Mouse (Mus musculus): ENCODE results near the gene Lin28a.

Lin28a gene

DNA sequence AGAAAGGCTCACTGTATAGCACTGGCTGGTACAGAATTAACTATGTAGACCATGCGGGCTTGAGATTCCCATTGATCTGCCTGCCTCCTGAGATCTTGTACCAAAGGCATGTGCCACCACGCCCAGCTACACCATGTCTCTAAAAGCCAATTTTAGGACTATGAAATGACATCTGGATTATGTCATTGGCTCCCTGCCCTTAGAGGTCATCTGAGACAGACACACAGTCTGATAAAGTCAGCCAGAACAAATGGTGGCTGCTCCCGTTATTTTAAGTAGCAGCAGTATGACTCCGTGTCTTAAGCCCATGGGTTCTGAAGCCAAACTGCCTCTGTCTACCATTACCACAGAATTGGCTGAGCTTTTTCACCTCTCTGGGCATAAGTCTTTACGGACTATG, 38.1 kb downstream of the Lin28a start:
- no peak for DNase-seq (ENCODE audit: low spot score in 2 of 2)

GRCm38 (mm10) chr4:133978021-133978711, 40.5 kb downstream of the Lin28a start:
- DNase-seq (ENCODE audit: low spot score in 2 of 2): no peak

DNA sequence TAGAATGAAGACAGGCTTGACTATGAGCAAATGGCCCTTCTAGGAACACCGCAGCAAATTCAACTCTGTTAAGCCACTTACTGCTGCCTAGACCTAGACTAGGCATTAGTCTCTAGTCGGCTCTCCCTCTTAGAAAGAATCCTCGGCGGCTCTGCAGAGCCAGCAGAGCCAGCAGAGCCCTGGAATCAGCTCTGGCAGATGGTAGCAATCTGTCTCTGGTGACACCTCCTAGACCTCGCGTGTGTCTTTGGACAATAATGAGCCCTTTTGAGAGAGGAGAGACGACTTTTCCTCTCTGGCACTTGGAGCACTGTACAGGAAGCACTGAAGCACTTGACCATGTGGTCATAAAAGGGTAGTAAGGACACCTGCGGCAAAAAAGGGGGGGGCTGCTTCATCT, 46.9 kb downstream of the Lin28a start:
- DNase-seq (ENCODE audit: low spot score in 2 of 2): no peak

GRCm38 (mm10) chr4:133970876-133971275, 47.8 kb downstream of the Lin28a start:
- DNase-seq (ENCODE audit: low spot score in 2 of 2): no peak

DNA sequence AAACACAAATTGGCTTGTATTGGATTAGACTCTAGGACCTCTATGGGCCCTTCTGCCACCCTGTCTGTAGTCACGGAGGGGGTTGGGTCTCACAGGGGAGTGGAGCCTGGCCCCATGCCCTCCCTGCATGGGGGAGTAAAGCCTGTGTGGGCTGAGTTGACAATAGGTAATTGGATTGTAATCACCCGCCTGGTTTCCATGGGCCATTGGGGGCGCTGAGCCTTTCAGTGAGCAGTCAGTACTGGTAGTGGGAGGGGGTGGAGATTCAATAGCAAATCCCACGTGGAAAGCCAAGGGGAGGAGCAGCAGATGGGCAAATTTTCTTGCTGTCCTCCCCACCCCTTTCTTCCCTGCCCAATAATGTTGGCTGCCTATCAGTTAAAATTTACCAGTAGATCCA, 48.4 kb downstream of the Lin28a start:
- no peak for DNase-seq (ENCODE audit: low spot score in 2 of 2)

DNA sequence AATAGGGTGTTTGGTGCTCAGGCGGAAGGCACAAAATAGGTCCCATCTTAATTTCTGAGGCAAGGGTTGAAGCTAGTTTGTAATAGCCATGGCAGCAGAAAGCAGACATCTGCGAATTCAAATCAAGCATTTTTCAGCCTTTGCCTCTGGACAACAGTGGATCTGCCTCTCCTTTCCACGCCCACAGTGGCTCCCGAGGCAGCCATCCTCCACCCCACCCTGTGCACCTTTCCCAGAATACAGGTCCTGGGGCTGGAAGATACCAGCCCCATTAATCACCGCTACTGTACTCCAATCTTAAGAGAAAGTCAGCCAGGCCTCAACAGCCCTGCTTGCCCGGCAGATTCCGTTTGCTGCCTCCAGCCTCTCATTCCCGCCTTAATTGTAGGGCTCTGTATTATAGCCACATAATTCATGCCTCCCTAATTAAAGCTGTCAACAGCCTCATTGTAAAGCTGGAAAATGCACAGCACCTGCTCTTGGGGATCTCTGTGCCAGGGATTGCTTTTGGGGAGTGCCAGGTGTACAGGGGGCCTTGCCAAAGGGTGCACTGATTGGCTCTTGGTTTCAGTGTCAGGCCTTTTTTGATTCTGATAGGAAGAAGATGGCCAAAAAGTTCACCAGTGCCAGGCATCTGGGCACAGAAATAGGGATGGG, 49.4 kb downstream of the Lin28a start:
- no peak for DNase-seq (ENCODE audit: low spot score in 2 of 2)

DNA sequence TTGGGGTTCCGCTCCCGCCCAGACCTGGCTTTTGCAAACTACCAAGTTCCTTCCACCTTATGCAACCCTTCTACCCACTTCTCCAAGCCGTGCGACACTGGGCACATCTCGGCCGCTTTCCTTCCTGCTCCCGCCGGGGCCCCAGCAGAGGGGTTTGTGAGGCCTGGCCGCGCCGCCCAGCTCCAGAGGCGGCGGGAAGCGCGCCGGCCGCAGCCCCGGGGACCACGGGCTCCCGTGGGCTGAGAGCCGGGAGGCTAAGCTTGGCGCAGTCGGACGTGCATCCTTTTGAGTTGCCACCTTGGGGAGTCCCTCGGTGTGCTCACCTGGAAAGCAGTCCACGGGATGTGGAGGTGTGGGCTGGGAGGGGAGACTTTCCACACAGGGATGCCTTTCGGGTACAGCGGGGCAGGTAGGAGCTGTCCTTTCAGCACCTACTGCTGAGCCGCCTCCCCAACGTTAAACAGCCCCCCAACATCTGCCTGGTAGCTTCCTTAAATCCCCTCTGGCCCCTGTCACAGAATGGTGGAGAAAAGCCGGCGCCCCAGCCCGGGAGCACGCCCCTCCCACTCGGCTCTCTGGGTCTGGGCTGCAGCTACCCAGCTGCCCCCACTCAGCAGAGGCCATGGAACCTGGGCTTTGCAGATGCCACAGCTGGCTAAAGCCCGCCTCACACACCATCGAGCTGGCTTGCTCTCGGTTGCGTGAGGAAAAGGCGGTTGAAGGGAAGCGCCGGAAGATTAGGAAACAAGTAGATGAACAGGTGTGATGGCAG, 50.3 kb downstream of the Lin28a start, which contains the start of gene Hmgn2:
Gene Hmgn2 (minus strand): TSS at position 501 of the 772 bp plus-strand sequence.
- peak; percentile 26 to 43 for DNase-seq (ENCODE audit: low spot score in 2 of 2)

DNA sequence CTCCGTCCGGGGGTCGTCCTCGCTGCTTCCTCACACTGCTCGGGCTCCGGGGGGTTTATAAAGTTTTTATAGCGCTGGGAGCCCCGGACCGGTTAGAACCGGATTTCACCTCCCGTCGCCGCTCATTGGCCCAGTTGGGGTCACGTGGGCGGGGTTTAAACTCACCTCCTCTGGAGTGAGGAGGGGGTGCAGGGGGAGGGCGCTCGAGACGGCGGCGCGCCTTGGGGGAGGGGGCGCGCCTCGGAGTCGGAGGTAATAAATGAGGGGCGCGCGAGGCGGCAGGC, 50.8 kb downstream of the Lin28a start:
- DNase-seq (ENCODE audit: low spot score in 2 of 2): peak; percentile 91 to 92

GRCm38 (mm10) chr4:133967138-133967865, 51.3 kb downstream of the Lin28a start:
- DNase-seq (ENCODE audit: low spot score in 2 of 2): peak; percentile 96 to 97

DNA sequence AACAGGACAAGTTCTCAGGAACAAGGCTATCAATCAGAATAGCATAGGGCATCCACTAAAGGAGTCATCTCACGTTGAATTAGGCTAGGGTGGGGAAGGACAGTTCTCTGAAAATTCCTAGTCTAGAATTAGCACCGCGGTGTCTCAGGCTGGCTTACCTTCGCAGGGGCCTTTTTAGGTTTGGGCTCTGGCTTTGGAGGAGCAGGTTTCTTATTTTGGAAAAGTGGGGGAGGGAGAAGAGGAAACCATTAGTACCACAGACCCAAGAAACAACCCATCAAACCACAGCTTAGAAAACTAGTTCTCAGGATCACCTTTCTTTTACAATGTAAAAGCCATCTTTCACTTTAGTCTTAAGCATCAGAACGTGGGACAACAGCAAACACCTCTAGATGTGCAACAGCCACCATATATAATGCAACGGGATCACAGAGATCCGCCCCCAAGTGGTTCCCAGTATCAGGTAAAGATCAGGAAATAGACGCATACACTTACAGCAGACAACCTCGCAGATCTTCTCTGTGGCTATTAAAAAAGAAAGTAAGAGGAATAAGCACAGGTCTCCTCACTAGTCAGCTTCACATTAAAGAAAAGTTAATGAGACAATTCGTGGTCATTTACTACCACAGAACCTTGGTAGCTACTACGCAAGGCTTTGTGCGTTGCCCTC, 52.2 kb downstream of the Lin28a start:
- no peak for DNase-seq (ENCODE audit: low spot score in 2 of 2)

GRCm38 (mm10) chr4:133962566-133962965, 56.1 kb downstream of the Lin28a start:
- no peak for DNase-seq (ENCODE audit: low spot score in 2 of 2)

GRCm38 (mm10) chr4:133958884-133959283, 59.8 kb downstream of the Lin28a start:
- no peak for DNase-seq (ENCODE audit: low spot score in 2 of 2)

GRCm38 (mm10) chr4:133956358-133956757, 62.3 kb downstream of the Lin28a start:
- DNase-seq (ENCODE audit: low spot score in 2 of 2): no peak
